Mouse (Mus musculus) kidney, adult 2 months (tissue): Measurements from ENCODE around the gene Car2.

ENCODE experiments used
- CTCF ChIP-seq: fragments of 200-500 bp; conservative IDR thresholded peaks from 2 replicates; pipeline ENCODE4 v1.5.1; 2011; ENCODE audit warnings: low read depth, mild to moderate bottlenecking, control low read depth, low read length, moderate library complexity, mixed read lengths; ENCODE audit not compliant: insufficient read depth, insufficient read length
- POLR2A ChIP-seq: fragments of 200-500 bp; IDR thresholded peaks from one replicate; pipeline ENCODE4 v1.6.1; 2011; ENCODE audit warnings: low read depth, low read length, control low read depth

DNA sequence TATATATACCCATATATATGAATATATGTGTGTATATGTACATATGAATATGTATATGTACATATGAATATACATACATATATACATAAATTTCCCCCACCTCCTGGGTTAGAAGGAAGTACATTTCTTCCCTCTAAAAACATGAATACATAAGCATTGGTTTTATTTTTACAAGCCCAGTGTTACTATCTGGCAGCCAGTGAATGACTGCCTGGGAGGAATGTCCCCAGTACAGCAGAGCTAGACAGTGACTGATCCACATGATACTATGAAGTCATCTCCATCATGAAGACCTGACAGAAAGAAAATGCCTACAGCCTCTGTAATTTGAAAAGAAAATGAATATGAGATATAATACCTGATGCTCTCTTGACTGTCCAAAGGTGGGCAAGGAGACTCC is 1.2 kb upstream of the Car2 start:
- no peak for TF ChIP-seq CTCF
- no peak for TF ChIP-seq POLR2A
